Mouse (Mus musculus): Measurements from ENCODE around the gene Gm10974. TPM values are rescaled to one million over a fixed set of nuclear protein-coding genes. Genes with fewer than 3 reads are reported as not detected.

The Gm10974 gene
- polyA plus RNA-seq, 1 experiment from 2014 or later, result not detected

GRCm38 (mm10) chr7:66387419-66387812 is 21.7 kb downstream of the Gm10974 start:
- ATAC-seq (ENCODE audit: insufficient number of reproducible peaks, insufficient read depth, low FRiP score, low TSS enrichment, low read depth), result no peak; the same call in 1 of the 2 replicates
- Histone ChIP-seq H3K4me1 (peaks cover 31% of the 10 kb centered on the region), H3K9ac (peak overlapping the region; percentile 92), H3K36me3 (no peaks in the 10 kb centered on the region), H3K4me2 (peak overlapping the region; percentile 93), H3K27me3 (no peaks in the 10 kb centered on the region), H3K9me3 (no peaks in the 10 kb centered on the region), H3K27ac (peak overlapping the region; percentile 76), H3K4me3 (peak overlapping the region; percentile 70)
- 1% methylated on average over 13 of the region's 13 CpGs for WGBS

- under 1% methylated on average over 70 of the region's 70 CpGs for WGBS
- Histone ChIP-seq H3K4me3 (peak within 1 kb of the TSS; percentile 70), H3K4me2 (peak within 1 kb of the TSS; percentile 93), H3K27ac (peak within 1 kb of the TSS; percentile 76), H3K9ac (peak within 1 kb of the TSS; percentile 92), H3K36me3 (no peaks in the 10 kb centered on the region), H3K4me1 (peaks cover 31% of the 10 kb centered on the region), H3K9me3 (no peaks in the 10 kb centered on the region), H3K27me3 (no peaks in the 10 kb centered on the region)
- peak; percentile 65 for ATAC-seq (ENCODE audit: insufficient number of reproducible peaks, insufficient read depth, low FRiP score, low TSS enrichment, low read depth)
Measured at GRCm38 (mm10) chr7:66387813-66388521, 22.3 kb downstream of the Gm10974 start, which contains the start of gene Lrrk1. Gene Lrrk1, minus strand, starts transcription at chr7:66388350.

- peak overlapping the region; percentile 92 for H3K9ac ChIP-seq
- no peaks in the 10 kb centered on the region for H3K36me3 ChIP-seq
- H3K9me3 ChIP-seq, result no peaks in the 10 kb centered on the region
- peak overlapping the region; percentile 70 for H3K4me3 ChIP-seq
- no peaks in the 10 kb centered on the region for H3K27me3 ChIP-seq
- ATAC-seq (ENCODE audit: insufficient number of reproducible peaks, insufficient read depth, low FRiP score, low TSS enrichment, low read depth), result no peak
- peak overlapping the region; percentile 93 for H3K4me2 ChIP-seq
- peaks cover 31% of the 10 kb centered on the region for H3K4me1 ChIP-seq
- H3K27ac ChIP-seq, result peak overlapping the region; percentile 76; the same call in 1 of the 2 replicates
- WGBS, result 8% methylated on average over 28 of the region's 28 CpGs
Measured at GRCm38 (mm10) chr7:66388621-66389532, 23.2 kb downstream of the Gm10974 start.

- H3K4me3 ChIP-seq, result no peak overlapping the region
- no peak overlapping the region for H3K27ac ChIP-seq
- H3K4me1 ChIP-seq, result peaks cover 10% of the 10 kb centered on the region
- no peaks in the 10 kb centered on the region for H3K9me3 ChIP-seq
- 65% methylated on average over 3 of the region's 3 CpGs for WGBS
- H3K27me3 ChIP-seq, result no peaks in the 10 kb centered on the region
- no peak for ATAC-seq (ENCODE audit: insufficient number of reproducible peaks, insufficient read depth, low FRiP score, low TSS enrichment, low read depth)
- no peak overlapping the region for H3K9ac ChIP-seq
- no peaks in the 10 kb centered on the region for H3K36me3 ChIP-seq
- H3K4me2 ChIP-seq, result no peak overlapping the region
Measured at GRCm38 (mm10) chr7:66397288-66397687, 31.6 kb downstream of the Gm10974 start.

GRCm38 (mm10) chr7:66401605-66402004 is 35.9 kb downstream of the Gm10974 start:
- Histone ChIP-seq H3K36me3 (no peaks in the 10 kb centered on the region), H3K9ac (no peak overlapping the region), H3K27me3 (no peaks in the 10 kb centered on the region), H3K4me3 (no peak overlapping the region), H3K4me2 (no peak overlapping the region), H3K27ac (no peak overlapping the region), H3K9me3 (no peaks in the 10 kb centered on the region), H3K4me1 (peaks cover 35% of the 10 kb centered on the region)
- 63% methylated on average over 8 of the region's 8 CpGs for WGBS
- no peak for ATAC-seq (ENCODE audit: insufficient number of reproducible peaks, insufficient read depth, low FRiP score, low TSS enrichment, low read depth)

GRCm38 (mm10) chr7:66402876-66403275 is 37.2 kb downstream of the Gm10974 start:
- no peak for ATAC-seq (ENCODE audit: insufficient number of reproducible peaks, insufficient read depth, low FRiP score, low TSS enrichment, low read depth)
- no peak overlapping the region for H3K4me2 ChIP-seq
- H3K27ac ChIP-seq, result no peak overlapping the region
- H3K4me3 ChIP-seq, result no peak overlapping the region
- peaks cover 35% of the 10 kb centered on the region for H3K4me1 ChIP-seq
- H3K9me3 ChIP-seq, result no peaks in the 10 kb centered on the region
- 91% methylated on average over 5 of the region's 5 CpGs for WGBS
- no peaks in the 10 kb centered on the region; the same call in 1 of the 2 replicates for H3K27me3 ChIP-seq
- H3K36me3 ChIP-seq, result no peaks in the 10 kb centered on the region
- H3K9ac ChIP-seq, result no peak overlapping the region

- Histone ChIP-seq H3K27ac (no peak overlapping the region), H3K27me3 (no peaks in the 10 kb centered on the region; the same call in 1 of the 2 replicates), H3K4me3 (no peak overlapping the region), H3K9ac (no peak overlapping the region), H3K9me3 (no peaks in the 10 kb centered on the region), H3K4me1 (peaks cover 35% of the 10 kb centered on the region), H3K36me3 (no peaks in the 10 kb centered on the region), H3K4me2 (no peak overlapping the region)
- WGBS, result 49% methylated on average over 10 of the region's 10 CpGs
- no peak for ATAC-seq (ENCODE audit: insufficient number of reproducible peaks, insufficient read depth, low FRiP score, low TSS enrichment, low read depth)
Measured at GRCm38 (mm10) chr7:66404141-66404540, 38.4 kb downstream of the Gm10974 start.

GRCm38 (mm10) chr7:66404802-66405201 is 39.1 kb downstream of the Gm10974 start:
- Histone ChIP-seq H3K9me3 (no peaks in the 10 kb centered on the region), H3K9ac (no peak overlapping the region), H3K27ac (no peak overlapping the region), H3K36me3 (no peaks in the 10 kb centered on the region), H3K4me3 (no peak overlapping the region), H3K27me3 (no peaks in the 10 kb centered on the region; the same call in 1 of the 2 replicates), H3K4me2 (no peak overlapping the region), H3K4me1 (peaks cover 35% of the 10 kb centered on the region)
- ATAC-seq (ENCODE audit: insufficient number of reproducible peaks, insufficient read depth, low FRiP score, low TSS enrichment, low read depth), result no peak
- 68% methylated on average over 4 of the region's 4 CpGs for WGBS

- no peak for ATAC-seq (ENCODE audit: insufficient number of reproducible peaks, insufficient read depth, low FRiP score, low TSS enrichment, low read depth)
- H3K36me3 ChIP-seq, result no peaks in the 10 kb centered on the region
- no peak overlapping the region for H3K4me3 ChIP-seq
- H3K9ac ChIP-seq, result no peak overlapping the region
- H3K27me3 ChIP-seq, result no peaks in the 10 kb centered on the region; the same call in 1 of the 2 replicates
- no peak overlapping the region for H3K4me2 ChIP-seq
- no peaks in the 10 kb centered on the region for H3K9me3 ChIP-seq
- peaks cover 29% of the 10 kb centered on the region for H3K4me1 ChIP-seq
- no peak overlapping the region for H3K27ac ChIP-seq
- WGBS, result 55% methylated on average over 11 of the region's 11 CpGs
Measured at GRCm38 (mm10) chr7:66405541-66405940, 39.8 kb downstream of the Gm10974 start.

GRCm38 (mm10) chr7:66405951-66406721 is 40.4 kb downstream of the Gm10974 start:
- 47% methylated on average over 13 of the region's 13 CpGs for WGBS
- H3K4me3 ChIP-seq, result no peak overlapping the region
- no peaks in the 10 kb centered on the region for H3K36me3 ChIP-seq
- no peak overlapping the region for H3K27ac ChIP-seq
- H3K4me2 ChIP-seq, result no peak overlapping the region
- H3K9ac ChIP-seq, result no peak overlapping the region
- H3K27me3 ChIP-seq, result no peaks in the 10 kb centered on the region; the same call in 1 of the 2 replicates
- ATAC-seq (ENCODE audit: insufficient number of reproducible peaks, insufficient read depth, low FRiP score, low TSS enrichment, low read depth), result no peak
- peaks cover 29% of the 10 kb centered on the region for H3K4me1 ChIP-seq
- no peaks in the 10 kb centered on the region for H3K9me3 ChIP-seq

GRCm38 (mm10) chr7:66406971-66407370 is 41.3 kb downstream of the Gm10974 start:
- H3K4me3 ChIP-seq, result no peak overlapping the region
- H3K27me3 ChIP-seq, result peaks cover 3% of the 10 kb centered on the region; the same call in 1 of the 2 replicates
- H3K4me1 ChIP-seq, result peaks cover 25% of the 10 kb centered on the region
- no peaks in the 10 kb centered on the region for H3K36me3 ChIP-seq
- H3K4me2 ChIP-seq, result no peak overlapping the region
- H3K9me3 ChIP-seq, result no peaks in the 10 kb centered on the region
- no peak overlapping the region for H3K27ac ChIP-seq
- WGBS, result 80% methylated on average over 8 of the region's 8 CpGs
- H3K9ac ChIP-seq, result 0 out of 2 replicates have a peak overlapping the region, but pooled peaks have one; percentile 16
- ATAC-seq (ENCODE audit: insufficient number of reproducible peaks, insufficient read depth, low FRiP score, low TSS enrichment, low read depth), result no peak
